Comparison of ENCODE assay signal across 8 mouse cellular contexts in genomic region chr16:55838129-55838509, GRCm38 (mm10). TPM values are rescaled to one million over a fixed set of nuclear protein-coding genes. Genes with fewer than 3 reads are reported as not detected.
DNase-seq lines count a peak whose midpoint lies in the region; ATAC-seq lines count a peak whose summit lies in the region.

No protein-coding gene starts in this region.

- H3K36me3 ChIP-seq in kidney, embryonic 16.5 days (ENCODE audit: insufficient read depth, low read length): no peaks in the 10 kb centered on the region
- no peaks in the 10 kb centered on the region; the same call in 1 of the 2 replicates for H3K36me3 ChIP-seq in hindbrain, embryonic 14.5 days (replicated peaks; ENCODE audit: control insufficient read depth, insufficient read depth)
- H3K36me3 ChIP-seq in midbrain, embryonic 14.5 days (ENCODE audit: control insufficient read depth, insufficient read depth, low read length): no peaks in the 10 kb centered on the region

- no peaks in the 10 kb centered on the region for H3K27me3 ChIP-seq in kidney, embryonic 16.5 days (ENCODE audit: insufficient read depth, low read length)
- no peaks in the 10 kb centered on the region for H3K27me3 ChIP-seq in hindbrain, embryonic 14.5 days (ENCODE audit: control insufficient read depth, insufficient read depth, low read length)
- H3K27me3 ChIP-seq in midbrain, embryonic 14.5 days (ENCODE audit: control insufficient read depth, insufficient read depth, low read length): no peaks in the 10 kb centered on the region

- peak overlapping the region; percentile 94 for H3K9ac ChIP-seq in kidney, embryonic 16.5 days (replicated peaks; ENCODE audit: low read length)
- peak overlapping the region; percentile 71 for H3K9ac ChIP-seq in hindbrain, embryonic 14.5 days
- peak overlapping the region; percentile 61 for H3K9ac ChIP-seq in midbrain, embryonic 14.5 days (replicated peaks; ENCODE audit: low read length)

- H3K27ac ChIP-seq in kidney, embryonic 16.5 days (ENCODE audit: low read length): peak overlapping the region; percentile 90
- H3K27ac ChIP-seq in hindbrain, embryonic 14.5 days: no peak overlapping the region
- peak overlapping the region; percentile 55; the same call in 1 of the 2 replicates for H3K27ac ChIP-seq in midbrain, embryonic 14.5 days (replicated peaks; ENCODE audit: low read depth, low read length)

- peaks cover 7% of the 10 kb centered on the region; the same call in 1 of the 2 replicates for H3K4me1 ChIP-seq in kidney, embryonic 16.5 days (ENCODE audit: insufficient read depth, low read length)
- H3K4me1 ChIP-seq in hindbrain, embryonic 14.5 days (replicated peaks; ENCODE audit: control insufficient read depth, insufficient read depth, low read length): 0 out of 2 replicates have a peak, but pooled peaks cover 4% of the 10 kb centered on the region
- no peaks in the 10 kb centered on the region for H3K4me1 ChIP-seq in midbrain, embryonic 14.5 days (ENCODE audit: control insufficient read depth, insufficient read depth, low read length)

- peak overlapping the region; percentile 66 for H3K4me3 ChIP-seq in kidney, embryonic 16.5 days (ENCODE audit: low read length)
- H3K4me3 ChIP-seq in hindbrain, embryonic 14.5 days (replicated peaks; ENCODE audit: low read length): peak overlapping the region; percentile 56
- H3K4me3 ChIP-seq in midbrain, embryonic 14.5 days (replicated peaks; ENCODE audit: low read depth, low read length): peak overlapping the region; percentile 47

- H3K4me2 ChIP-seq in kidney, embryonic 16.5 days (replicated peaks; ENCODE audit: low read depth, low read length): peak overlapping the region; percentile 71
- H3K4me2 ChIP-seq in hindbrain, embryonic 14.5 days (replicated peaks): peak overlapping the region; percentile 88
- peak overlapping the region; percentile 60 for H3K4me2 ChIP-seq in midbrain, embryonic 14.5 days (ENCODE audit: low read length)

- ATAC-seq in kidney, embryonic 16.5 days (ENCODE audit: low FRiP score, low TSS enrichment): no peak
- ATAC-seq in hindbrain, embryonic 14.5 days (ENCODE audit: low FRiP score): no peak
- no peak for ATAC-seq in midbrain, embryonic 14.5 days (ENCODE audit: low FRiP score, low TSS enrichment)

- DNase-seq in kidney, adult 9 months: no peak
- peak; percentile 11 for DNase-seq in c-Kit-positive CD71-positive TER-119-negative erythroid progenitor cells, embryonic 14.5 days (ENCODE audit: low read depth)
- DNase-seq in hindbrain, embryonic 14.5 days (ENCODE audit: low spot score): peak; percentile 38
- DNase-seq in midbrain, embryonic 14.5 days: no peak
- no peak for DNase-seq in cerebellum, adult 11 months
- DNase-seq in gastrocnemius, postnatal 4 days (ENCODE audit: low spot score in 2 of 2): no peak
- no peak for DNase-seq in urinary bladder, postnatal 14 days (ENCODE audit: low spot score)

- WGBS in kidney, embryonic 16.5 days: 9% methylated on average over 3 of the region's 3 CpGs
- WGBS in hindbrain, embryonic 14.5 days: 7% methylated on average over 3 of the region's 3 CpGs
- 7% methylated on average over 3 of the region's 3 CpGs for WGBS in midbrain, embryonic 14.5 days

- no peaks in the 10 kb centered on the region for H3K9me3 ChIP-seq in kidney, embryonic 16.5 days (ENCODE audit: low read length)
- H3K9me3 ChIP-seq in hindbrain, embryonic 14.5 days (ENCODE audit: control insufficient read depth, low read length): no peaks in the 10 kb centered on the region
- no peaks in the 10 kb centered on the region for H3K9me3 ChIP-seq in midbrain, embryonic 14.5 days (ENCODE audit: control insufficient read depth, low read length)

RNA-seq across cellular contexts. Expression of gene Nfkbiz, which starts 0.6 kb away (rescaled TPM):
- polyA plus RNA-seq in kidney, embryonic 16.5 days (2015; fragmentation: Nextera tagmentation; extraction: Ambion mirVana): 4.5 and 5.1 TPM in 2 replicates
- polyA plus RNA-seq in hindbrain, embryonic 14.5 days (2014; fragmentation: Nextera tagmentation; extraction: Ambion mirVana): 2.0 TPM in 2 replicates
- polyA plus RNA-seq in midbrain, embryonic 14.5 days (2014; fragmentation: Nextera tagmentation; extraction: Ambion mirVana): 1.2 and 1.3 TPM in 2 replicates
- 1 to 10 TPM; 2.7 to 3.0 TPM for total RNA-seq in gastrocnemius, postnatal 4 days (2021)

RNA-seq across cellular contexts. Expression of gene Nxpe3, which starts 57.0 kb away (rescaled TPM):
- polyA plus RNA-seq in kidney, embryonic 16.5 days (2015; fragmentation: Nextera tagmentation; extraction: Ambion mirVana): 2.1 and 2.2 TPM in 2 replicates
- polyA plus RNA-seq in hindbrain, embryonic 14.5 days (2014; fragmentation: Nextera tagmentation; extraction: Ambion mirVana): 1.3 and 1.9 TPM in 2 replicates
- 1.6 and 1.7 TPM in 2 replicates for polyA plus RNA-seq in midbrain, embryonic 14.5 days (2014; fragmentation: Nextera tagmentation; extraction: Ambion mirVana)
- total RNA-seq in gastrocnemius, postnatal 4 days (2021): under 1 TPM; 0.39 TPM

Comparison
In these comparisons a context has a peak if more than half of its experiments do, and no peak if none do; other contexts are left out.
1. DNase-seq: peak in c-Kit-positive CD71-positive TER-119-negative erythroid progenitor cells, embryonic 14.5 days (single experiment) and hindbrain, embryonic 14.5 days (single experiment); none in kidney, adult 9 months (single experiment), midbrain, embryonic 14.5 days (single experiment), cerebellum, adult 11 months (single experiment), gastrocnemius, postnatal 4 days (0 of 2) and urinary bladder, postnatal 14 days (single experiment).
2. Peak in every context shown above with its lines, with median percentiles within 50 percentile points of each other: H3K4me2 ChIP-seq, H3K4me3 ChIP-seq and H3K9ac ChIP-seq.